Mouse (Mus musculus): ENCODE results near the gene Fhit.

GRCm38 (mm10) chr14:10036685-10037215, 1125.1 kb downstream of the Fhit start:
- no peak for TF ChIP-seq FLI1 (IDR thresholded peaks at IDR 0.05; ENCODE audit: low read length)
- no peak for TF ChIP-seq GATA1 (IDR thresholded peaks at IDR 0.05; ENCODE audit: borderline replicate concordance, low read length)

Measured in megakaryocyte, embryonic 14.5 days (primary cell).